Mouse (Mus musculus) ovary, postnatal 14 days (tissue): ENCODE data around the gene Sdha.

Source experiments
- DNase-seq: peaks from one replicate; pipeline ENCODE4 v3.0.0; 2022; ENCODE audit warnings: low spot score

Sdha gene

GRCm38 (mm10) chr13:74302050-74303037 lies 47.7 kb downstream of the Sdha start:
- DNase-seq = no peak

GRCm38 (mm10) chr13:74301607-74301984 lies 48.5 kb downstream of the Sdha start:
- DNase-seq = no peak

DNA sequence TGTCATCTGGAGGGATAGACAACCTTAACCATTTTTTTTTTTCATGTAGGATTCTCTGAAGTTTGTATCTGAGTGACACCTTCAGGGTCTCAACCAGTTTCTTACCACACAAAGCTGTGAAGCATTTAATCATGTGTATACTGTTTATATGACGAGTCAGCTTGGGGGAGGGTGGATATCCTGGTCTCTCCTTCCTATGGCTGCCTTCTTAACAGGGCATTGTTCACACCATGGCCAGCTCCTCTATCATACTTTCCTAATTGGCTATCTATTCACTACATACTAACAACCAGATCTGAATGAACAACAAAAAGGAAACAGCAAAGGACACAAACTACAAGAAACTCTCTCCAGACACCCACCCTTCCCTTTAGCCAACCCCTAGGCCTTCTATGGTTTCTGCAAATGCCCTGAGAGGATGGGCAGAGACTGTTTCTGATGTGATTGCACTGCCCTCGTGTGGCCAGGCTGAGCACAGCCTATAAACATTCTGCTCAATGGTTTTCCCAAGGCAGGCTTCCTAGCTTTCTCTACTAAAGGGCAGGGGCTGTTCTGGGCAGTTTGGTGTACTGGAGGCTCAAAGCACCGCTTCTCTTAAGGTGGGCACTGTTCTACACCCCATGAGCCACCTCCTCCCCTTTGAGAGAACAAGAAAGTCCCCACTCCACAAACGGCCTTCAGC lies 49.0 kb downstream of the Sdha start:
- DNase-seq = peak; percentile 55

DNA sequence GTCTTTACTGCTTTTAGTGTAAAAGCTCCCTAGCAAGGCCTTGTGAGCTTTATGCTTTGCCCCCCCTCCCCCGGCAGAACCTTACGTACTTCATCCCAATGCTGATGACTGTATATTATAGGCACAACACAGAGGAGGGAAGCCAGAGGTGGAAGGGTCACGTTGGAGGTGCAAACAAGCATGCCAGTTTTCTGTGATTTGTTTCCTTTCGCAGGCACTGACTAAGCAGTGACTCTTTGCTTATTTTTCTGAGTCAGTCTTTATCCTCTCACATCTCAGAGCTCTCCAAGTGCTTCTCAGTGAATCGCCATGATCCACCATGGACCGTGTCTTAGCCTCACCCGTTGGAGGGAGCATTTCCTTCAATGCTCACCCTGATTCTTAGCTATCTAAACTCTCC lies 53.7 kb downstream of the Sdha start:
- DNase-seq = no peak

GRCm38 (mm10) chr13:74292167-74292566 lies 57.9 kb downstream of the Sdha start, which contains the start of gene Ahrr:
Ahrr (minus strand) TSS chr13:74292331.
- peak; percentile 24 for DNase-seq

DNA sequence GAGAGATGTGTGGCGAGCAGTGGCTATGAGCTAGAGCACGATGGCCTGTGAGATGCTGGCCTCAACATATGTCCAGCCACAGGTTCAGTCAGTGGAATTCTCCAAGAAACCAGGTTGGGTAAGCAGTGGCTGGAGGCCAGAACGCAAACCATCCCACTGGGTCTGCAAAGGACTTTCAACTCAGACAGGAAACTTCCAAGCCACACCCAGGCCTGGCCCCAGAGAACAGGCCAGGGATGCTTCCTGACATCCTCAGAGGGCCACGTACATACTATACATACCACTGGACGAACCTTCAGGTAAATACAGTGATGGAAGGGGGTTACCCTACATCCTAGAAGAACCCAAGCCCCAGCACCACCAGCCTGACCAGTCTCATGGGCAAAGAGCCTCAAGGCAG lies 60.4 kb downstream of the Sdha start:
- no peak for DNase-seq

DNA sequence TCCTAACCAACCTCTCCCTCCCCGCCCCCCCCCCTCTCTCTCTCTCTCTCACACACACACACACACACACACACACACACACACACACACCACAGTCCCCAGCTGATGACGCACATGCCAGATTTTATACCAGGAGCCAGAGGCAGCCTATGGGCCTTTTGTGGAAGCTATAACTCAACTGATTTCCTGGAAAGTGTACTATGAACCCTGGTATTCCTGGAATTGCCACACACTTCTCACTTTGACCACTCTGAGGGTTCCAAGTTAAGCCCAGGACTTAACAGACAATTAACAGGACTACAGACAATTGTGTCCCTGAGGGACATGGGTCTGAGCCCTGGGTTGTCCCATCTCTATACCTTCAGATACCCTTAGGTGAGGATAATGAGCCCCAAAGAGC lies 67.8 kb downstream of the Sdha start:
- no peak for DNase-seq

DNA sequence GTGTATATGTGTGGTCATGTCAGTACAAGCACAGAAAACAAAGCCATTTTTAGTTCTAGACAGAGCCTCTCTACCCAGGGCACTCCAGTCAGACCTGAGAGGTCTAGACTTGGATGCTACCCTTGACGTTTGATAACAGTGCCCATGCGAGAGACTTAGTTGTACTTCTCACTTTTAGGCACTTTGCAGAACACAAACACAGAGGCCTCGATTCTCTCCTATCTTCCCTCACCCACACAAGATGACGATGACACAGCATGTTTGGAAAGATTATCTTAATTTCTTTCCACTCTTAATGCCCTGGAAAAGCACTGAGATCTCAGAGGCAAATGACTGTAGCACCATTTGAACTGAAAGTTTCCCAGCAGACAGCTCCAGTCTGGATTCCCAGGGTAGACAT lies 74.4 kb downstream of the Sdha start:
- no peak for DNase-seq
